Mouse (Mus musculus) lung, embryonic 15.5 days (tissue): Measurements from ENCODE around the gene Crkl. TPM values are rescaled to one million over a fixed set of nuclear protein-coding genes. Genes with fewer than 3 reads are reported as not detected.

ENCODE experiments used
- ATAC-seq: fragments of 200-750 bp; cut with Nextera tagmentation; 2 replicates; pipeline ENCODE4 v1.8.0; 2017; ENCODE audit warnings: moderate number of reproducible peaks, borderline replicate concordance; ENCODE audit not compliant: low FRiP score, low TSS enrichment; ENCODE audit errors: extremely low read depth
- H3K27ac ChIP-seq: fragments of 300-500 bp; sonication (generic); 2 replicates; pipeline ENCODE4 v1.5.1; 2015; ENCODE audit warnings: moderate library complexity, mild to moderate bottlenecking, inconsistent platforms
- H3K27me3 ChIP-seq: fragments of 300-500 bp; sonication (generic); 2 replicates; pipeline ENCODE4 v1.6.1; 2015; ENCODE audit warnings: inconsistent platforms
- H3K36me3 ChIP-seq: fragments of 300-500 bp; sonication (generic); 2 replicates; pipeline ENCODE4 v1.6.1; 2015; ENCODE audit warnings: inconsistent platforms
- H3K4me1 ChIP-seq: fragments of 300-500 bp; sonication (generic); 2 replicates; pipeline ENCODE4 v1.6.1; 2015; ENCODE audit warnings: inconsistent platforms
- H3K4me2 ChIP-seq: fragments of 300-500 bp; sonication (generic); 2 replicates; pipeline ENCODE4 v1.6.1; 2015; ENCODE audit warnings: inconsistent platforms, mild to moderate bottlenecking, moderate library complexity
- H3K4me3 ChIP-seq: fragments of 300-500 bp; sonication (generic); 2 replicates; pipeline ENCODE4 v1.5.1; 2015; ENCODE audit warnings: mild to moderate bottlenecking, inconsistent platforms
- H3K9ac ChIP-seq: fragments of 300-500 bp; sonication (generic); 2 replicates; pipeline ENCODE4 v1.6.1; 2015; ENCODE audit warnings: inconsistent platforms
- H3K9me3 ChIP-seq: fragments of 300-500 bp; sonication (generic); 2 replicates; pipeline ENCODE4 v1.6.1; 2016; ENCODE audit warnings: inconsistent platforms
- WGBS: fragments of 180-500 bp; shearing (Covaris S2); methylation state at CpG from one replicate; pipeline ENCODE4 v1.1.7; 2015; 5-methylcytosine and 5-hydroxymethylcytosine counted together
- polyA plus RNA-seq: library from polyadenylated mRNA; unstranded; fragments of >200 nt; fragmentation: Nextera tagmentation; extraction: Ambion mirVana; gene quantifications from 2 replicates; pipeline ENCODE4 v1.2.1, GENCODE M21; 2015

Gene Crkl
- polyA plus RNA-seq, 1 experiment from 2014 or later, result 67.8 TPM

DNA sequence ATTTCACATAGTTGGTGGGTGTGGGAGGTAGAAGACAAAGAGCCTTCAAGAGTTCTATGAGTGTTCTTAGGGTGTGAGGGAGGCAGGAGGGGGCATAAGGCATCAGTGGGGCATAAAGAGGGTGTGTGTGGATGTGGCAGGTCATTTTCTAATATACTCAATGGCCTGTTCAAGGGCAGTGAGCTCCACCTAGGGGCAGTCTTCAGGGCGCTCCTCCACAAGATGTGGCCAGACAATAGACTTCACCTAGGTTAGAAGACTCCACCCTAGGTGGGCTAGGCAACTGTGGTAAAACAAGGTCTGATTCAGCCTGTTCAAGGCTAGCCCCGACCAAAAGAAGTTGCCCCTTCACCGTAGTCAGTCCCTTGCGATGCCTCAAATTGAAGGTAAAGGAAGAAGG, 80.5 kb downstream of the Crkl start:
- Histone ChIP-seq H3K4me2 (no peak overlapping the region), H3K27ac (no peak overlapping the region), H3K4me1 (peaks cover 17% of the 10 kb centered on the region), H3K9me3 (no peaks in the 10 kb centered on the region), H3K27me3 (no peaks in the 10 kb centered on the region), H3K4me3 (no peak overlapping the region), H3K9ac (no peak overlapping the region), H3K36me3 (peaks cover 12% of the 10 kb centered on the region)
- ATAC-seq, result no peak
- 50% methylated on average over 4 of the region's 4 CpGs for WGBS

DNA sequence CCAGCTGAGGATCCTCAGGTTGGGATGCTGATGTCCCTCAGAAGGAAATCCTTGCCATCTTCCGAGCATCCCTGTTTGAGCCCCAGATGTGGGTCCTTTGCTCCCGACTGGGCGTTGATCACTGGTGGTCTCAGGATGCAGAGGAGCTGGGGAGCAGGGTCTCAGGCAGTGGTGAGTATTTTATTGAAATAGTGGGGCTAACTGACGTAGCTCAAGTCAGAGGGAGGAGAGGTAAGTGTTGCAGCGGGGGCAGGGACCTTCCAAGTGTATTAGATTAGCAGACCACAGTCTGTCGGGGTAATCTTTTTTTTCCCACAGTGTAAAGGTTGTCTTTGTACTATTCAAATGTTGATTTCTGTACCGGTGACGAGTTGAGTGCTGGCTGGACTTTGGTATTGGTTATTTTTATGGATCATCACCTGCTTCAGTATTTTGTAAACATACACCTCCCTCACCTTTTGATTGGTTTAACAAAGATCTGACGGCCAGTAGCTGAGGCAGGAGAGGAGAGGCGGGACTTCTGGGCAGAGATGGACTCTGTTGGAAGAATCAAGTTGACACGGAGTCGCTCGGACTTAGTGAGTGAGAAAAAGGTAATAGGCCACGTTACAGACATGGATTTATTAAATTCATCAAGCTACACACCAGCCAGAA, 81.0 kb downstream of the Crkl start:
- peaks cover 17% of the 10 kb centered on the region for H3K4me1 ChIP-seq
- H3K27me3 ChIP-seq, result no peaks in the 10 kb centered on the region
- H3K9me3 ChIP-seq, result no peaks in the 10 kb centered on the region
- WGBS, result 70% methylated on average over 14 of the region's 14 CpGs
- H3K27ac ChIP-seq, result no peak overlapping the region
- no peak overlapping the region for H3K9ac ChIP-seq
- no peak overlapping the region for H3K4me2 ChIP-seq
- H3K36me3 ChIP-seq, result peaks cover 7% of the 10 kb centered on the region; the same call in 1 of the 2 replicates
- ATAC-seq, result no peak
- H3K4me3 ChIP-seq, result no peak overlapping the region

DNA sequence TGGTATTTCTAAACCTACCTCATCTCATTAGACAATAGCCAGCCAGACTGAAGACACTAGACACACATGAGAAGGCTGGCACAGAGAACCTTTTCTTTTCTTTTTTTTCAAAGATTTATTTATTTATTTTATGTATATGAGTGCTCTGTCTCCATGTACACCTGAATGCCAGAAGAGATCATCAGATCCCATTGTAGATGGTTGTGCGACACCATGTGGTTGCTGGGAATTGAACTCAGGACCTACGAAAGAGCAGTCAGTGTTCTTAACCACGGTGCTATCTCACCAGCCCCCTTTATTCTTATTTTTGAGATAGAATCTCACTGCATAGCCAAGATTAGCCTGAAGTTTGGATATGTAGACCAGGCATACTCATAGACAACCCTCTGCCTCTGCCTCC, 84.8 kb downstream of the Crkl start:
- no peak overlapping the region for H3K27ac ChIP-seq
- H3K4me2 ChIP-seq, result no peak overlapping the region
- 0 out of 2 replicates have a peak, but pooled peaks cover 4% of the 10 kb centered on the region for H3K27me3 ChIP-seq
- 89% methylated on average over 3 of the region's 3 CpGs for WGBS
- H3K4me3 ChIP-seq, result no peak overlapping the region
- no peak for ATAC-seq
- no peaks in the 10 kb centered on the region for H3K36me3 ChIP-seq
- no peaks in the 10 kb centered on the region for H3K9me3 ChIP-seq
- peaks cover 5% of the 10 kb centered on the region for H3K4me1 ChIP-seq
- no peak overlapping the region for H3K9ac ChIP-seq

Other genes starting within 250 kb of the Crkl start
- 345 and 355 TPM in 2 replicates for gene Ube2l3, start 249.3 kb upstream of the Crkl start, polyA plus RNA-seq
- 0.21 and 0.24 TPM in 2 replicates for gene Rimbp3, start 243.4 kb upstream of the Crkl start, polyA plus RNA-seq
- gene Hic2, start 218.4 kb upstream of the Crkl start, polyA plus RNA-seq, result 4.3 TPM in 2 replicates
- gene Tmem191c, start 175.9 kb upstream of the Crkl start, polyA plus RNA-seq, result 10.2 and 12.2 TPM in 2 replicates
- 0.30 and 1.8 TPM in 2 replicates for gene Serpind1, start 120.6 kb upstream of the Crkl start, polyA plus RNA-seq
- 13.6 and 15.0 TPM in 2 replicates for gene Snap29, start 46.0 kb upstream of the Crkl start, polyA plus RNA-seq
- 23.4 and 29.1 TPM in 2 replicates for gene Pi4ka, start 45.7 kb upstream of the Crkl start, polyA plus RNA-seq
- 3.3 and 3.6 TPM in 2 replicates for gene Aifm3, start 37.6 kb downstream of the Crkl start, polyA plus RNA-seq
- 79.9 TPM in 2 replicates for gene Lztr1, start 56.7 kb downstream of the Crkl start, polyA plus RNA-seq
- gene Thap7, start 79.1 kb downstream of the Crkl start, polyA plus RNA-seq, result 54.5 and 56.8 TPM in 2 replicates
- 1.3 and 1.8 TPM in 2 replicates for gene Lrrc74b, start 109.3 kb downstream of the Crkl start, polyA plus RNA-seq
- 1.2 and 1.7 TPM in 2 replicates for gene P2rx6, start 109.9 kb downstream of the Crkl start, polyA plus RNA-seq
- gene Slc7a4, start 131.2 kb downstream of the Crkl start, polyA plus RNA-seq, result 9.2 and 9.6 TPM in 2 replicates
- 28.2 and 32.2 TPM in 2 replicates for gene Smpd4, start 167.4 kb downstream of the Crkl start, polyA plus RNA-seq
- 6.8 and 7.8 TPM in 2 replicates for gene Ccdc74a, start 194.5 kb downstream of the Crkl start, polyA plus RNA-seq